Comparison of ENCODE assay signal across 8 mouse cellular contexts in genomic region chr7:45052862-45053116, GRCm38 (mm10). TPM values are rescaled to one million over a fixed set of nuclear protein-coding genes. Genes with fewer than 3 reads are reported as not detected.
DNase-seq lines count a peak whose midpoint lies in the region; ATAC-seq and TF ChIP-seq lines count a peak whose summit lies in the region.

Prr12 (minus strand) TSS chr7:45052881.

- 0% methylated on average over 6 of the region's 18 CpGs for WGBS in heart, embryonic 13.5 days

- no peak for TF ChIP-seq CTCF in left cerebral cortex, adult 2 months (IDR thresholded peaks at IDR 0.05)

- intact Hi-C loops in left cerebral cortex, adult 2 months (cut with DNase I) = loop anchor here (2.0 kb wide), 1 partner anchor 36 kb away; the partner anchor contains the start of genes Rras and Scaf1
- intact Hi-C loops in left cerebral cortex, postnatal 4 days (cut with DNase I) = no loop called here

- DNase-seq in left cerebral cortex, adult 2 months (ENCODE audit: extremely low spot score in 1 of 2, low spot score in 2 of 2) = no peak
- no peak for DNase-seq in left cerebral cortex, adult 9 months (ENCODE audit: low spot score in 2 of 2)
- peak; percentile 34 for DNase-seq in c-Kit-positive CD71-positive TER-119-positive erythroid progenitor cells, embryonic 14.5 days (ENCODE audit: low spot score)
- no peak for DNase-seq in left cerebral cortex, postnatal 4 days
- DNase-seq in cerebellum, postnatal 10 days = no peak
- no peak for DNase-seq in kidney, adult 8-10 months

- peaks cover 35% of the 10 kb centered on the region for H3K36me3 ChIP-seq in heart, embryonic 13.5 days

- peak within 1 kb of the TSS; percentile 98 for H3K9ac ChIP-seq in heart, embryonic 13.5 days

- no peak for ATAC-seq in heart, embryonic 13.5 days (ENCODE audit: extremely low read depth, insufficient number of reproducible peaks, low FRiP score, low TSS enrichment)
- ATAC-seq in neutrophil, adult 5-6 weeks (ENCODE audit: extremely low read depth, insufficient number of reproducible peaks, low FRiP score, poor library complexity, severe bottlenecking) = no peak

- H3K4me2 ChIP-seq in heart, embryonic 13.5 days = peak within 1 kb of the TSS; percentile 98

- H3K4me1 ChIP-seq in heart, embryonic 13.5 days = peaks cover 30% of the 10 kb centered on the region

- no peaks in the 10 kb centered on the region for H3K9me3 ChIP-seq in heart, embryonic 13.5 days

- H3K27me3 ChIP-seq in heart, embryonic 13.5 days (replicated peaks) = no peaks in the 10 kb centered on the region

- H3K4me3 ChIP-seq in left cerebral cortex, adult 2 months = peak within 1 kb of the TSS; percentile 87
- H3K4me3 ChIP-seq in heart, embryonic 13.5 days = peak within 1 kb of the TSS; percentile 80

- H3K27ac ChIP-seq in left cerebral cortex, adult 2 months = peak within 1 kb of the TSS; percentile 99
- peak within 1 kb of the TSS; percentile 99 for H3K27ac ChIP-seq in heart, embryonic 13.5 days (replicated peaks)

RNA-seq across cellular contexts. Expression of gene Prr12, which starts in this region (rescaled TPM):
- 10 to 100 TPM; 70.0 to 73.4 TPM for total RNA-seq in left cerebral cortex, adult 2 months (2021)
- 6.8 and 7.1 TPM in 2 replicates for polyA plus RNA-seq in heart, embryonic 13.5 days (2015; fragmentation: Nextera tagmentation; extraction: Ambion mirVana)
- 10 to 100 TPM; 77.9 to 80.6 TPM for total RNA-seq in left cerebral cortex, postnatal 4 days (2021)
- 7.6 and 10.2 TPM in 2 replicates for total RNA-seq in neutrophil, adult 5-6 weeks (2017)
